Mouse (Mus musculus) c-Kit-positive CD71-positive TER-119-positive erythroid progenitor cells, embryonic 14.5 days (primary cell): ENCODE data around the gene Elf1.
A peak's percentile ranks its signal among the peaks of the same experiment; 100 is the strongest.

Experiments used
- DNase-seq: peaks from one replicate; pipeline ENCODE4 v3.0.0-alpha.2; 2013; ENCODE audit warnings: low spot score

Elf1 gene

DNA sequence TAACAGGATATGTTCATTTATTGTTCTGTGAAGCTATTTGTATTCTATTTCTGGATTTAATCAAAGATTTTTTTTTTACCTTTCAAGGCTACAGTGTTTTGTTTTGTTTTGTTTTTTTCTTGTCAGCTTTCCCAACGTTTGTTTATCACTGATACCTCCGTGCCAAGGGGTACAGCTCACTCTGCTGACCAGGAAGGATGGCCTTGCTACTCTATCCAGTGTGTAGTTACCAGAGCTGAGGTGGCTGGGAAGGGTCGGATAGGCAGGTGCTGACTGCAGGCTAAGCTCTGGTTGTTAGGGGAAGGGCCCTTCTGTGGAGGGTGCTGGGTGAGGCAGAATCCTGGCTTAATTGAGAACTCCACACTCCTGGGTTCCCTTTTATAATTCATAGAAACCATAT is 9.3 kb downstream of the Elf1 start:
- DNase-seq: no peak

- no peak for DNase-seq
These were observed 13.4 kb downstream of the Elf1 start for GRCm38 (mm10) chr14:79494349-79494748.

DNA sequence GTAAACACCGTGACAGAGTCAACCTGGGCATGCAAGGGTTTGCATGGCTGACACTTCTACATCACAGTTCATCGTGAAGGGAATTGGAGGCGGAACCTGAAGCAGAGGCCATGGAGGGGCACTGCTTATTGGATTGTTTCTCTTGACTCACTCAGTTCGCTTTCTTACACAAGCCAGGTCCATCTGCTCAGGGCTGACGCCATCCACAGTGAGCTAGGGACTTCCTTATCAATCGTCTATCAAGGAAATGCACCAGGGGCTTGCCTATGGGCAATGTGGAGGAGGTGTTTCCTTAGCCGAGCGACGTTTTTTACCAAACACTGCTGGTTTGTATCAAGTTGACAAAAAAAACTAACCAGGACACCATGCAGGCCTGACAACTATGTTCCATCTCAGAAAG is 18.3 kb downstream of the Elf1 start:
- DNase-seq: no peak

- DNase-seq: no peak
These were observed 19.8 kb downstream of the Elf1 start for GRCm38 (mm10) chr14:79500756-79501155.

DNA sequence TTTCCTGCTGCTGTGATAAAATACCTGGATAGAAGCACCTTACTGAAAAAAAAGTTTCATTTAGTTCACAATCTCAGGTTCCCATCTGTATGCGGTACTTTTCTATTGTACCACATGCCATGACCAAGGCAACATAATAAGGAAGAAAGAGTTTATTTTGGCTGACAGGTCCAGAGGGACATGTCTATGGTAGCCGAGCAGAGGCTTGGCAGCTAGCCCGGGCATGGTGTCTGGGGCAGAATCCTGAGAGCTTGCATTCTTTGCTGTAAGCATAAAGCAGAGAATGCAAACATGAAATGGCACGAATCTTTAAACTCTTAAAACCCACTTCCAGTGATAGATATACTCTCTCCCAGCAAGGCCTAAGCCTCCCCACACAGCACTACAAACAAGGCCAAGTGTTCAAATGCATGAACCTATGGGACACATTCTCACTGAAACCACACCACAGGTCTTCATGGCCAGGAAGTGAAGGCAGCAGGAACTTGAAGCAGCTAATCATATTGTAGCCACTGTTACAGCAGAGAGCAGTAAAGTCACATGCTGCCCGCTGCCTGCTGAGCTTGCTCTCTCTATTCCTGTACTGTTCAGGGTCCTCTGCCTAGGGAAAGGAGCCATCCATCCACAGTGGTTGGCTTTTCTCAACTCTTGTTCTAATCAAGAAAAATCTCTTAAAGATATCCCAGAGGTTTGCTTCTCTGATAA is 22.5 kb downstream of the Elf1 start:
- DNase-seq: no peak

GRCm38 (mm10) chr14:79504246-79505006 is 23.4 kb downstream of the Elf1 start:
- DNase-seq: no peak

DNA sequence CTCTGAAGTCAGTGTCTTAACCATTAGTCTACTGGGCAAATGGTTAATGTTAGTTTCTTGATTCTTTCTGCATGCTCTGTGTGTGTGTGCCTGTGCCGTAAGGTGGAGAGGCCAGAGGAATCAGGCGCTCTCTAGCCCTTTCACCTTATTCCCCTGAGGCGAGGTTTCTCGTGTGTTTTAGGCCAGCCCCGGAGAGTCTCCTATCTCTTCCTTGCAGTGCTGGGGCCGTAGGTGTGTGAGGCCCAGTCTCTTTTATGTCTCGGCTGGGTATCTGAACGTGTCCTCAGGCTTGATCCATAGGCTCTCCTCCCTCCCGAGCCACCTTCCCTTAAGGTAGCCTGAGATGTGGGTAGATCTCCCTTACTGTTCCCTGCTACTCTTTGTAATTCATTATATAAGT is 25.2 kb downstream of the Elf1 start:
- DNase-seq: peak; percentile 76

DNA sequence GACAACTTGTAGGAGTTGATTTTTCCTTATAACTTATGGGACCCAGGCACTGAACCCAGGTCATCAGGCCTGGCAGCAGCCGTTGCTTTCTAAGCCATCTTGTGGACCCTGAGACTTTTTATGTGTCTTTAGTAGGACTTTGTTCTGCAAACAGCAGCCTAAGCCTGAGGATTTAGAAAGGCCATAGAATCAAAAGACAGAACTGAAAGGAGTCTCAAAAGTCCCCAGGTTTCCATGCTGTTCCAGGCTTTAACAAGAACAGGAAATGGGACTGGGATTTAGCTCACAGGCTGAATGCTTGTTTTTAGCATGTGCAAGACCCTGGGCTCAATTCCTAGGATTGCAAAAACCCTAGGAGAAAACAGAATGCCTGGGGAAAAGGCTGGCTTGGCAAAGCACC is 26.9 kb downstream of the Elf1 start:
- DNase-seq: no peak

GRCm38 (mm10) chr14:79508662-79509305 is 27.8 kb downstream of the Elf1 start:
- no peak for DNase-seq

GRCm38 (mm10) chr14:79511521-79511920 is 30.5 kb downstream of the Elf1 start:
- DNase-seq: no peak

DNA sequence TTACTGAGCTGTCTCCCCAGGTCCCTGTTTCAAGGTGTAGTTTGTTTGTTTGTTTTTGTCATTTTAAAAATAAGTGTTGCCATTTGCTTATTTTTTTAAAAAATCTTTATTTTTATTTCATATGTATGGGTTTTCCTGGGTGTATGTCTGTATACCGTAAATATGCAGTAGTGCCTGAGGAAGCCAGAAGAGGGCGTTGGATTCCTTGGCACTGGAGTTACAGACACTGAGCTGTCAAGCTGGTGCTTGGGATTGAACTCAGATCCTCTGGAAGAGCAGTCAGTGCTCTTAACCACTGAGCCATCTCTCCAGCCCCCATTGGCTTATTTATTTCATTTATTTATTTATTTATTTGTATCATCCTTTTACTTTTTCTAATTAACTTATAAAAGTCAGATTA is 33.0 kb downstream of the Elf1 start:
- DNase-seq: no peak

GRCm38 (mm10) chr14:79515100-79515499 is 34.1 kb downstream of the Elf1 start:
- no peak for DNase-seq

- DNase-seq: peak; percentile 65
These were observed 34.7 kb downstream of the Elf1 start for GRCm38 (mm10) chr14:79515511-79516242.

GRCm38 (mm10) chr14:79516243-79516610 is 35.2 kb downstream of the Elf1 start:
- DNase-seq: no peak

DNA sequence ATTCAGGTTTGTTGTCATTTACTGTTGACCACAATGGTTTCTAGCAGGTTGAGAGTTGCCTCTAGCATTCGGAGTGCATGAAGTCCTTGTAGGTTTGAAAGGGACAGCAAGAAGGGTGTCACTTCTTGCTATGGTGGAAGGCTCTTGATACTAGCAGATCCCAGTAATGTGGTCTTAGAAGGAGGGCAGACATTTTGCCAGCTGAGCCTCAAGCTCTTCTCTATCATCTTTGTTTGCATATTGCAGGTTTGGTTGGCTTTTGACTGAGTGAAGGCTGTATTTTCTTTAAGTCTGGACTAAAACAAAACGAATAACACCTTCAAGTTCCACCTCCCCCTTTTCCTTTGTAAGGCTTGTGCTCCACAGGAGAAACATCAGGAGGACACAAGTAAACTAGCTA is 35.8 kb downstream of the Elf1 start:
- no peak for DNase-seq

DNA sequence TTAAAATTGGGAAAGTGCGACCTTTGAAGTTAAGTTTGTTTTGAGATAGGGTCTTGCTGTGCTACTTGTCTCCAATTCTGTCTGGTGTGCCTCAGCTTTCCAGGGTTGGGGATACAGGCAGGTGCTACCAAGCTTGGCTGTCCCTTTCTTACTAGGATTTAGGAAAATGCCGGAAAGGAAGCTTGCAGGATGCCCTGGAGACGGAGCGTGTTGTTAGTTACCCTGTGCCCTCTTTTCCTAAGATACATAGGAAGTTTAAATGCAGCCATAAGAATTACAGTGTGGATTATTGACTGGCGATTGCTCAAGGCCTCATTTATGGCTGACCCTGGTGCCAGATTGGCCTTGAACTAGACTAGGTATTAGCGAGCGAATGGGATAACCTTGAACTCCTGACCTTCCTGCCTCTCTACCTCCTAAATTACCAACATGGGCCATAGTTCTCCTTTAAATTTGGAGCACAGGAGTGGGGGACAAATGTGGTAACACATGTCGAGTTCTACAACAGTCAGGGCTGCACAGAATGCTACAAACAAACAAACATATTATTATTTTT is 36.3 kb downstream of the Elf1 start:
- no peak for DNase-seq

- DNase-seq: no peak
These were observed 37.1 kb downstream of the Elf1 start for GRCm38 (mm10) chr14:79518123-79518522.

- DNase-seq: no peak
These were observed 38.0 kb downstream of the Elf1 start for GRCm38 (mm10) chr14:79518761-79519662.

DNA sequence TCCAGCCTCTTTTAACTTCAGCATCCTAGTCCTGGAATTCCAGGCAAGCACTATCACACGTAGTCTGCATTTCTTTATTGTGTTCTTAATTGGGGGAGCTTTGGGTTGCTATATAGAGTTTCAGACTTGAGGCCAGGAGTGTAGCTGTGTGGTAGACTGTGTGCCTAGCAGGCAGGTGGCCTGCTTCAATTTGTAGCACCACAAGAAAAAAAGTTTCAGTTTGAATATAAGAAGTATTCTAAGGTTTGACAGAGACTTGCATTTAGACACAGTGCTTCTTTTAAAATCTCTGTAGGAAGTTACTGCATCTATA is 38.6 kb downstream of the Elf1 start:
- no peak for DNase-seq

DNA sequence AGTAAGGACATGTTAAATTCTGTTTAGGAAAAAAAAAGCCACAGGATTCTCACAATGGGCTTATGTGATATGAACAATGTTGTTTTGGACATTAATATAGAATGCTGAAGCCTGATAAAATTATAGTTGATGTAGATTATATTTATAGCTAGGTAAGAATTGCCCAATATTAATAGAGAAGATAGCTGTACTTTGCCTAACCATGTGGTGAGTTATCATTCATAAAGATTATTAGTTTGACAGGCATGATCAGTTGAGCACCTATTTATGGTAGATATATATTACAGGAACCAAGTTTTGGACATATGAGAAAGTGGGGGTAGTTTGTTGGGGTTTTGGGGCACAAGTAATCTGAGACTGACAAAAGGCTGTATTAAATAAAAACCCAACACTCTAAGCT is 39.6 kb downstream of the Elf1 start:
- DNase-seq: no peak

GRCm38 (mm10) chr14:79521056-79521455 is 40.1 kb downstream of the Elf1 start:
- no peak for DNase-seq
